Mouse (Mus musculus) yolk sac, embryonic 10.5 days (tissue): ENCODE results near the gene Plekhh3.
"Not testable (repeated sequence)": the region's sequence is repeated elsewhere in the genome, so short reads cannot be mapped to it uniquely, and the experiment has no call there.

Experiments used
- DNase-seq: peaks from one replicate; pipeline ENCODE4 v3.0.0-alpha.2; 2017; ENCODE audit warnings: low spot score

Plekhh3 gene

GRCm38 (mm10) chr11:101171721-101172433, 726 bp upstream of the Plekhh3 start:
- DNase-seq, result peak; percentile 87

DNA sequence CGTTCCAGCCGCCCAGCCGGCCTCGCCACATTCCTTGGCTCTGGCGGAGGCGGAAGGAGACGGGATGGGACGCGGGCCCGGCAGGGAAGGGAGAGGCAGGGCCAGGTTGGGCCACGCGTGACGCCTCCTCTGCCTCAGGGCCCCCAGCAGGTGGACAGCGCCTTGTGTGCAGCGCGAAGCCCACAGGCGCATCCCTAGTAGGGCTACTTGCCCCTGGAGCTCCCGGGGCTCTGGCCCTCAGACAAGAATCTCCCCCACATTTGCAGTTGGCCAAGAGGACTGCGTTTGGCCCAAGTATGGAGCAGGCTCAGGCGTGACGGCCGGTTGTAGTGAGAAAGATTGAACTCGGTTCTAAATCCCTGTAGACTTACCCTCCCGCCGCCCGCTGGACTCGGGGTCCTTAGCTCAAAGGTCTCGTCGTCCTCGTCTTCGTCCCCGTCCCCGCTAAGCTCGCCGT, 769 bp downstream of the Plekhh3 start, which contains the start of gene Cntnap1:
Gene Cntnap1 (plus strand): TSS at position 170 of the 457 bp plus-strand sequence.
- peak; percentile 36 for DNase-seq

- no peak for DNase-seq
These were observed 1.6 kb downstream of the Plekhh3 start for GRCm38 (mm10) chr11:101169301-101170107.

- DNase-seq, result peak; percentile 36
These were observed 2.7 kb downstream of the Plekhh3 start for GRCm38 (mm10) chr11:101168301-101168980.

DNA sequence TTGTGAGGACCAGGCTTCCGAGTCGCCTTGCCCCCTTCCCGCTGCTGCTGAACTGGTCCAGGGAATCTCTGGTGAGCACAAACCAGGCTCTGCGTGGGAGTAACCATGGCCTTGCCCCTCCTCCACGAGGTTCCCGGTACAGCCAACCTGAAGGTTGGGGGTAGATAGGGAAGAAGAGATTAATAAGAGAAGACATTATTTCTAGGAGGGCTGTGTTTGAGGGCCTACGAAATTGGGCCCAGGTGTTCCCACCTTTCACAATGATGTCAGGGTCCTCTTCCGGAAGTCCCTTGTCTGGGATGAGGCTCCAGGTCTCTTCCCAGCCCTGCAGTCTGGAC, 3.2 kb downstream of the Plekhh3 start:
- no peak for DNase-seq

DNA sequence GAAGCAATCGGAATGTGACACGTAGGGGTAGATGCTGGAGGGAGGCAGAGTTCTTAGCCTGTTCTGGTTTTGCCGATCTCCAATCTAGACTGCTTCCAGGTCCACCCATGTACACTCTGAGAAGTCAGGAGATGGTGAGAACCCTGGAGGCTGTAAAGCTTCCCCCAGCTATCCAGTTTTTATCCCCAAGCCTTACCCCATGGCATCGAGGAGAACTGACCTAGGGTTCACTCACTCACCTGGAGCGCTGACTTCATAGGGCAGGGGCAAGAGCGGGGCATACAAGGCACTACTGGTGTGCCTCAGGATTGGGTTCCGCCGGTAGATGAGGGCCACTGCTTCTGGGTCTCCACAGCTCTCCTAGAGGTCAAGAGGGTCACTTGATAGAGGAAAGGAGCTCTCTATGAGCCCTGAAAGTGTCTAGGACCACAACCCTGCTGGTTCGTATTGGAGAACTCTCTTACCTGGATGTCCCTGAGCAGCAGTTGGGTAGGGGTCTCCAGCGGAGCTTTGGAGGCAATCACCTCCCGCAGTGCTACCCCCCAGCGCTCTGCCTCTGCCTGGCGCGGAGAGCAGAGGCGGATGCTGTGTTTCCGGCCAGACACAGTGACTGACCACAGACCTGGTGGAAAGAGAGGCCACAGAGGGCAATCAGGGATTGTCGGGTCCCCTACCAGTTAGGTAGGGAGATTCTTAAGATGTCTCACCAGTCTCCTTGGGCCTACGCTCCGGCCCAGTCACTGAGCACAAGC, 3.8 kb downstream of the Plekhh3 start:
- DNase-seq, result no peak

GRCm38 (mm10) chr11:101166357-101166756, 4.8 kb downstream of the Plekhh3 start:
- no peak for DNase-seq

- no peak for DNase-seq
These were observed 6.2 kb downstream of the Plekhh3 start for GRCm38 (mm10) chr11:101164677-101165580.

GRCm38 (mm10) chr11:101164351-101164665, 6.8 kb downstream of the Plekhh3 start:
- no peak for DNase-seq

DNA sequence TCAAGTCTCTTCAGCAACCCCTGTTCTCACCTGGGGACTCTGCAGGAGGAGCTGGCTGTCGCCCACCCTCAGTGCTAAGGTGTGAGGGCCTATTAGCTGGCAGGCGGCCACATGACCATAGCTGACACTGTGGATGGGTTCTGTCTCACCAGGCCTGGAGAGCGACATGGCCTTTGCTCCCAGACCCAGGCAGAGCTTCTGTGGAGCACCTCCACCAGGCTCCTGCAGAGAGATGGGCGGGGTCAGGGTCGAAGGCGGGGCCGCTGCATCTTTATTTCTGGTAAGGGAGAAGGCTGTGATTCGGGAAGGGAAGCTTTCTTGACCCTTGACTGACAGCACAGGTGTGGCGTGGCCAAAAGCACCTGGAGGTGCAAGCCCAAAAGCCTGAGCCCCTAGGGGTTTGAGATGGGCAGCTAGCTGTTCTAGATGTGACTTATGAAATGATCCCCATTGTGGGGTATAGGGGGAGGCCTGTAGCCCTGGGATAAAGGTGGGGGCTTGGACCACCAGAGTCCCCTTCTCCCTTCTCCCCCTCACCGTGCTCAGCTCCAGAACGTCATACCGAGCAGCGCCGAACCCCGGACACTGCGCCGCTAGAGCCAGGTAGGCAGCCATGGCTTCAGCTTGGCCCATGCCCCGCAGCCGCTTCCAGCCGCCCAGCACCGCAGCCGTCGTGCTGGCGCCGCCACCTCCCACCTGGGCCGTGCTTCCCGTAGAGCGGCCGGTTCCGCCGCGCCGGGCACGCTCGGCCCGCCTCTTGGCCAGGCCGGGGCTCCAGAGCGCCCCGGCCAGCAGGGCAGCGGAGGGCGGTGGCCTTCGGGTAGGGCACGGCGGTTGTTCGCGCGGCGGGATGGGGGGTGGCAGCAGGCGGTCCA, 7.4 kb downstream of the Plekhh3 start:
- peak; percentile 70 for DNase-seq

DNA sequence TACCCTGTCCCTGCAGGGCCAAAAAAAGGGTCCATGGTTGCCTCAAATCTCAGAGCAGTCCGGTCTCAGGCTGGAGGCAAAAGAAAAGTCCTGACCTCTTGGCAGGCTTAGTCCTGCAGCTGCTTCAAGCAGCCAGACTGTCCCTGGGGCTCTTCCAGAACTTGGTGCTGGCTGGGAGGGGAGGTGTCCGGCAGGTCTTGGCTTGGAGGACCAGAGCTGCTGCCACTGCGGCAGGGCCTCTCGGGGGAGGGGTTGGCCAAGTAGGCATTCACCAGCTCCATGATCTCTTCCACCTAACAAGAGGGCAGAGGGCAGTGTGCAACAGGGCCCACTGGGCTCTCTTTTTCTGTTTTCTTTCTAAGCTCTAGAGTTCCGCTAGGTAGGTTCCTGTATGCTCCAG, 8.4 kb downstream of the Plekhh3 start:
- DNase-seq, result no peak

DNA sequence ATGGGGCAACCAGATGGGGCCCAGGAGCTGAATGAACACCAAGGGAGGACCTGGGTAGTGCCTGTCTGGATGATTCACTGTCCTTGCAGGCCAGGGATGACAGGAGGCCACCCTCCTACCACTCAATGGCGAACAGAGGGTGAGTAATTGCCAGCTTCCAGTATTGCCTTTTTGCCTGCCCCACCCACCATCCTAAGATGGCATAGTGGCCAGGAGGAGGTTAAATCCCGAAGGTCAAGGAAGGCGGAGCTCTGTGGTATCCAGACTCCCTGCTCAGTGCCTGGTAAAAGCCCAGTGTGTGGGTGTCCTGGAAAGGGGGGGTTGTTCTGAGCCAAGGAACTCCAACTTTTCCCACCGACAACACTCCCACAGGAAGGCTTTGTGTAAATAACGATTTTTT, 8.8 kb downstream of the Plekhh3 start:
- no peak for DNase-seq

DNA sequence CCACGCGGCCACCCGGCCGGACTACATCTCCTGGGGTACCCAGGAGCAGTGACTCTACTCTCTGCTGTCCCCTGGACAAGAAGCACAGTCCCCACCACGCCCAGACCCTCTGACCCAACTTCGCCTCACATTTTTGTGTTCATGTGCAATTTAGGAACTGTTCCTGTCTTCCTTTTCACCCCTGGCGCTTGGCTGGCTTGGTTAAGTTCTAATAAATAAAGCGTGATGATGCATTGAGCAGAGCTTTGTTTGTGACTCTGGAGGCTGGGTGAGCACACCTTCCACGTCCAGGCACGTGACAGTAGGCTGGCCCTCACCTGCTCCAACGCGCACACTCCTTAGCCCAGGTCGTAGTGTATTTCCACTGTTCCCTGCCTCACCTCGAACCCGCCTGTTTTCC, 9.6 kb downstream of the Plekhh3 start:
- DNase-seq, result no peak

- DNase-seq, result not testable (repeated sequence)
These were observed 10.1 kb downstream of the Plekhh3 start for GRCm38 (mm10) chr11:101160981-101161505.

GRCm38 (mm10) chr11:101160151-101160550, 11.0 kb downstream of the Plekhh3 start:
- not testable (repeated sequence) for DNase-seq

GRCm38 (mm10) chr11:101155728-101156371, 15.3 kb downstream of the Plekhh3 start, which contains the start of gene Tubg2:
Gene Tubg2, plus strand, starts transcription at chr11:101155907.
- peak; percentile 44 for DNase-seq

- DNase-seq, result no peak
These were observed 16.0 kb downstream of the Plekhh3 start for GRCm38 (mm10) chr11:101155151-101155550.

DNA sequence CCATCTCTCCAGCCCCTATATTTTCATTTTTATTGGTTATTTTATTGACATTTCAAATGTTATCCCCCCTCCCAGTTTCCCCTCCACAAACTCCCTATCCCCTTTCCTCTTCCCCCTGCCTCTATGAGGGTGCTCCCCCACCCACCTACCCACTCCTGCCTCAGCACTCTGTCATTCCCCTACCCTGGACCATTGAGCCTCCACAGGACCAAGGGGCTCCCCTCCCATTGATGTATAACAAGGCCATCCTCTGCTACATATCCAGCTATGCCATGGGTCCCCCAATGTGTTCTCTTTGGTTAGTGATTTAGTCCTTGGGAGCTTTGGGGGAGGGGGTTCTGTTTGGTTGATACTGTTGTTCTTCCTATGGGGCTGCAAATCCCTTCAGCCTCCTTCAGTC, 16.5 kb downstream of the Plekhh3 start:
- DNase-seq, result no peak

- DNase-seq, result no peak
These were observed 18.3 kb downstream of the Plekhh3 start for GRCm38 (mm10) chr11:101152825-101153224.
